Mouse (Mus musculus): ENCODE measurements around the gene Col6a4. TPM values are rescaled to one million over a fixed set of nuclear protein-coding genes. Genes with fewer than 3 reads are reported as not detected.

Gene Col6a4
- polyA plus RNA-seq, 2 experiments, result 0.12 to 0.53 TPM

DNA sequence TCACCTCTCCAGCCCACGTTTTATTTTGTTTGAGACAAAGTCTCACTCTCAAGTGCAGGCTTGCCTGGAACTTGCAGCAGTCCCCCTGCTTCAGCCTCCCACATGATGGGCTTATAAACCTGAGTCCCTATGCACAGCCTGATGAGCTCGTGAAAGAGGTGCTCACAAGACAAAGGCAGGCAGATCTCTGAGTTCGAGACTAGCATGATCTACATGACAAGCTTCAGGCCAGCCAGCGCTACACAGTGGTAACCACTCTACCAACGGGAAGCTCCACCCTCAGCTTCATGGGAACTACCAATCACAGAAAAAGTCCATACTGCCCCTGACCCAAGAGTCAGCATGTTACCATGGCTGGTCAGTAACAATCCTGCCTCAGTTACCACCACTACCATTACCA is 4.6 kb upstream of the Col6a4 start:
- H3K4me3 ChIP-seq (replicated peaks; ENCODE audit: low read length), result no peak overlapping the region
- no peak for ATAC-seq (ENCODE audit: low FRiP score, low read depth)
- H3K27me3 ChIP-seq (ENCODE audit: control insufficient read depth, insufficient read depth, low read length), result no peaks in the 10 kb centered on the region
- no peak overlapping the region for H3K4me2 ChIP-seq (replicated peaks; ENCODE audit: low read depth, low read length, severe bottlenecking)
- no peaks in the 10 kb centered on the region for H3K9me3 ChIP-seq (ENCODE audit: control insufficient read depth, low read length)
- no peak overlapping the region for H3K9ac ChIP-seq (ENCODE audit: low read depth, low read length, severe bottlenecking)
- no peaks in the 10 kb centered on the region for H3K36me3 ChIP-seq (ENCODE audit: control insufficient read depth, insufficient read depth, low read length)
- H3K4me1 ChIP-seq (ENCODE audit: control insufficient read depth, insufficient read depth, low read length), result no peaks in the 10 kb centered on the region
- no peak overlapping the region for H3K27ac ChIP-seq (replicated peaks; ENCODE audit: low read depth, low read length)
- no peak for TF ChIP-seq POLR2A (IDR thresholded peaks at IDR 0.05; ENCODE audit: borderline replicate concordance, extremely low read depth, insufficient read depth, insufficient read length)
- no peak for DNase-seq (ENCODE audit: low spot score)
- 78% methylated on average over 5 of the region's 5 CpGs for WGBS

- no peak for TF ChIP-seq POLR2A (IDR thresholded peaks at IDR 0.05; ENCODE audit: borderline replicate concordance, extremely low read depth, insufficient read depth, insufficient read length)
- no peak for DNase-seq (ENCODE audit: low spot score)
These were observed 3.7 kb upstream of the Col6a4 start for GRCm38 (mm10) chr9:106100262-106100661.

DNA sequence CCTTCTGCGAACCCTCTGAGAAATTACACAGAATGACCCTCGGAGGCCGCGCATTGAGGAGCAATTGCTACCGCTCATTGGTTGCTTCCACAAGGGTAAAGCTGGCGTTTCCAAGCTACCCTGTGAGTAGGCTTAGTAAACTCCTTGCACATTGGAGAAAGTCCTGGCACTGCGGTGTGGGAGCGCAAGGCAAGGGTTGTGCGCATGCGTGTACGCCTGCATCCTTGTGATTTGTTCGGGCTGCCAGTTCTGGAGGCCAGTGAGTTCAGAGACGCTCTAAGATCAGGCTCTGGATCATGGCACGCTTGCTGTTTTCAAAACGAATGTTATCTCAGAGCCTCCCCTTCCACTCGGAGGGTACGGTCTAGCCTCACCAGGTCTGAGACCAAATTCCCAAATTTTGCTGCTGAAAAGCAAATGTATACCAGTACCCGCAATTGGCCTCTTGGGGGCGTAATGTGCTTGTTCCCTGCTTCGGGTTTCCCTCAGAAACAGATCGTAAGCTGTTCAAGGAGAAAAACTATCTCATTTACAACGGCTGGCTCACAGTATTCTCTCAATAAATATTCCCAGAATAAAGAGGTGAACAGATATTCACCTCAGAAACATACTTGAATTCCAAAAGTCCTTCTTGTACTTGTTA is 2.9 kb upstream of the Col6a4 start:
- no peak for TF ChIP-seq POLR2A (IDR thresholded peaks at IDR 0.05; ENCODE audit: borderline replicate concordance, extremely low read depth, insufficient read depth, insufficient read length)
- no peak for ATAC-seq (ENCODE audit: low FRiP score, low read depth)
- Histone ChIP-seq H3K9me3 (ENCODE audit: control insufficient read depth, low read length) (no peaks in the 10 kb centered on the region), H3K27ac (replicated peaks; ENCODE audit: low read depth, low read length) (no peak overlapping the region), H3K4me2 (replicated peaks; ENCODE audit: low read depth, low read length, severe bottlenecking) (0 out of 2 replicates have a peak overlapping the region, but pooled peaks have one; percentile 5), H3K36me3 (ENCODE audit: control insufficient read depth, insufficient read depth, low read length) (no peaks in the 10 kb centered on the region), H3K4me1 (ENCODE audit: control insufficient read depth, insufficient read depth, low read length) (no peaks in the 10 kb centered on the region), H3K27me3 (ENCODE audit: control insufficient read depth, insufficient read depth, low read length) (no peaks in the 10 kb centered on the region), H3K9ac (ENCODE audit: low read depth, low read length, severe bottlenecking) (no peak overlapping the region), H3K4me3 (replicated peaks; ENCODE audit: low read length) (no peak overlapping the region)
- 72% methylated on average over 22 of the region's 22 CpGs for WGBS
- no peak for DNase-seq (ENCODE audit: low spot score)

More at GRCm38 (mm10) chr9:106100262-106100661, 3.7 kb upstream of the Col6a4 start:
- Histone ChIP-seq H3K4me2 (replicated peaks; ENCODE audit: low read depth, low read length, severe bottlenecking) (no peak overlapping the region), H3K4me1 (ENCODE audit: control insufficient read depth, insufficient read depth, low read length) (no peaks in the 10 kb centered on the region), H3K9ac (ENCODE audit: low read depth, low read length, severe bottlenecking) (no peak overlapping the region), H3K27ac (replicated peaks; ENCODE audit: low read depth, low read length) (no peak overlapping the region), H3K27me3 (ENCODE audit: control insufficient read depth, insufficient read depth, low read length) (no peaks in the 10 kb centered on the region), H3K4me3 (replicated peaks; ENCODE audit: low read length) (no peak overlapping the region), H3K9me3 (ENCODE audit: control insufficient read depth, low read length) (no peaks in the 10 kb centered on the region), H3K36me3 (ENCODE audit: control insufficient read depth, insufficient read depth, low read length) (no peaks in the 10 kb centered on the region)
- WGBS, result 67% methylated on average over 9 of the region's 9 CpGs
- ATAC-seq (ENCODE audit: low FRiP score, low read depth), result no peak

DNA sequence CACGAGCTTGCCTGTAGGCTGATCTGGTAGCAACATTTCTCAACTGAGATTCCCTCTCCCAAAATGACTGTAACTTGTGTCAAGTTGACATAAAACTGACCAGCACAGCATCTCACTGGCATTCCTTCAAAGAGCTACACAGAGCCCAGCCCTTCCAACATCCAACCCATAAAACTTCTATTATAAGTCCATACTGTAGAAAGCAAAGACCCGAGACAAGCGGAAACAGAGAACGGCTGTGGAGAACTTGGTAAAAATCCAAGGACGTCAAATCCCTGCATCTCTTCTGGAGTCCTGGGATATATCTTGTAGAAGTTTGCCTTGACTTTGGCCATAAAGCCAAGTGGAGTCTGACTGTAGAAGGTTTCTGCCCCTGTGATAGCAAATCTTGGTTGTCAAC is 15.1 kb downstream of the Col6a4 start:
- Histone ChIP-seq H3K4me2 (replicated peaks; ENCODE audit: low read depth, low read length, severe bottlenecking) (no peak overlapping the region), H3K4me3 (replicated peaks; ENCODE audit: low read length) (no peak overlapping the region), H3K9ac (ENCODE audit: low read depth, low read length, severe bottlenecking) (no peak overlapping the region), H3K36me3 (ENCODE audit: control insufficient read depth, insufficient read depth, low read length) (no peaks in the 10 kb centered on the region), H3K4me1 (ENCODE audit: control insufficient read depth, insufficient read depth, low read length) (no peaks in the 10 kb centered on the region), H3K27me3 (ENCODE audit: control insufficient read depth, insufficient read depth, low read length) (no peaks in the 10 kb centered on the region), H3K9me3 (ENCODE audit: control insufficient read depth, low read length) (no peaks in the 10 kb centered on the region), H3K27ac (replicated peaks; ENCODE audit: low read depth, low read length) (no peak overlapping the region)
- DNase-seq (ENCODE audit: low spot score), result no peak
- TF ChIP-seq POLR2A (IDR thresholded peaks at IDR 0.05; ENCODE audit: borderline replicate concordance, extremely low read depth, insufficient read depth, insufficient read length), result no peak
- ATAC-seq (ENCODE audit: low FRiP score, low read depth), result no peak
- 83% methylated on average over 5 of the region's 5 CpGs for WGBS

GRCm38 (mm10) chr9:106080261-106081033 is 16.1 kb downstream of the Col6a4 start:
- H3K27me3 ChIP-seq (ENCODE audit: control insufficient read depth, insufficient read depth, low read length), result no peaks in the 10 kb centered on the region
- no peaks in the 10 kb centered on the region for H3K9me3 ChIP-seq (ENCODE audit: control insufficient read depth, low read length)
- no peak for TF ChIP-seq POLR2A (IDR thresholded peaks at IDR 0.05; ENCODE audit: borderline replicate concordance, extremely low read depth, insufficient read depth, insufficient read length)
- H3K4me3 ChIP-seq (replicated peaks; ENCODE audit: low read length), result no peak overlapping the region
- H3K27ac ChIP-seq (replicated peaks; ENCODE audit: low read depth, low read length), result no peak overlapping the region
- H3K36me3 ChIP-seq (ENCODE audit: control insufficient read depth, insufficient read depth, low read length), result no peaks in the 10 kb centered on the region
- 54% methylated on average over 12 of the region's 12 CpGs for WGBS
- H3K4me2 ChIP-seq (replicated peaks; ENCODE audit: low read depth, low read length, severe bottlenecking), result no peak overlapping the region
- ATAC-seq (ENCODE audit: low FRiP score, low read depth), result no peak
- DNase-seq (ENCODE audit: low spot score), result no peak
- H3K4me1 ChIP-seq (ENCODE audit: control insufficient read depth, insufficient read depth, low read length), result no peaks in the 10 kb centered on the region
- H3K9ac ChIP-seq (ENCODE audit: low read depth, low read length, severe bottlenecking), result no peak overlapping the region

Measured in limb, embryonic 14.5 days (tissue).